Mouse (Mus musculus): Measurements from ENCODE around the gene Shkbp1.

Gene Shkbp1

GRCm38 (mm10) chr7:27355745-27356240, at the start of gene Shkbp1:
Gene Shkbp1, minus strand, starts transcription at chr7:27356019.
- in situ Hi-C loops (cut with MboI; ENCODE audit: low pct_unique_long_range_greater_than_20kb in 1 of 2, low sequenced_read_pairs in 2 of 2, unreplicated experiment in 1 of 2), result no loop called here

GRCm38 (mm10) chr7:27404203-27404942, 48.6 kb upstream of the Shkbp1 start:
- in situ Hi-C loops (cut with MboI; ENCODE audit: low pct_unique_long_range_greater_than_20kb in 1 of 2, low sequenced_read_pairs in 2 of 2, unreplicated experiment in 1 of 2), result loop anchor here in 1 of 2 experiments (5.0 kb wide), 1 partner anchor 112 kb away; no protein-coding TSS in a partner anchor

GRCm38 (mm10) chr7:27402675-27403074, 46.9 kb upstream of the Shkbp1 start:
- in situ Hi-C loops (cut with MboI; ENCODE audit: low pct_unique_long_range_greater_than_20kb in 1 of 2, low sequenced_read_pairs in 2 of 2, unreplicated experiment in 1 of 2), result loop anchor here in 1 of 2 experiments (5.0 kb wide), 1 partner anchor 110 kb away; no protein-coding TSS in a partner anchor

DNA sequence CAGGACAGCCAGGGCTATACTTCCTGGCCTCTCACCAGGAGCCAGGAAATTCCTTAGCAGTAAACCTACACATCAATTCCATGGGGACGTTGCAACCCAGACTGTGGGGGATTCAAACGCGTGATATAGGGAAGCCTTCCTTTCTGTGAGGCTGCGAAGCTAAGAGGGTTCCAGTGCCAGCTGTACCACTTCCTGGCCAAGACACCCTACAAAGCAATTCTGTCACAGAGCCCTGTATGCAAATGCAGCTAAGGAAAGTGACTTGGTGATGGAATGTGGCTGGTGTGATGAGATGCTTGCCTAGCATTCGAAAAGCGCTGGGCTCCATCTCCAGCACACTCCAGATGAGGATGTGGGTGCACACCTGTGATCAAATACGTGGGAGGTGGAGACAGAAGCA, 44.7 kb upstream of the Shkbp1 start:
- in situ Hi-C loops (cut with MboI; ENCODE audit: low pct_unique_long_range_greater_than_20kb in 1 of 2, low sequenced_read_pairs in 2 of 2, unreplicated experiment in 1 of 2), result loop anchor here in 1 of 2 experiments (5.0 kb wide), 1 partner anchor 108 kb away; no protein-coding TSS in a partner anchor

DNA sequence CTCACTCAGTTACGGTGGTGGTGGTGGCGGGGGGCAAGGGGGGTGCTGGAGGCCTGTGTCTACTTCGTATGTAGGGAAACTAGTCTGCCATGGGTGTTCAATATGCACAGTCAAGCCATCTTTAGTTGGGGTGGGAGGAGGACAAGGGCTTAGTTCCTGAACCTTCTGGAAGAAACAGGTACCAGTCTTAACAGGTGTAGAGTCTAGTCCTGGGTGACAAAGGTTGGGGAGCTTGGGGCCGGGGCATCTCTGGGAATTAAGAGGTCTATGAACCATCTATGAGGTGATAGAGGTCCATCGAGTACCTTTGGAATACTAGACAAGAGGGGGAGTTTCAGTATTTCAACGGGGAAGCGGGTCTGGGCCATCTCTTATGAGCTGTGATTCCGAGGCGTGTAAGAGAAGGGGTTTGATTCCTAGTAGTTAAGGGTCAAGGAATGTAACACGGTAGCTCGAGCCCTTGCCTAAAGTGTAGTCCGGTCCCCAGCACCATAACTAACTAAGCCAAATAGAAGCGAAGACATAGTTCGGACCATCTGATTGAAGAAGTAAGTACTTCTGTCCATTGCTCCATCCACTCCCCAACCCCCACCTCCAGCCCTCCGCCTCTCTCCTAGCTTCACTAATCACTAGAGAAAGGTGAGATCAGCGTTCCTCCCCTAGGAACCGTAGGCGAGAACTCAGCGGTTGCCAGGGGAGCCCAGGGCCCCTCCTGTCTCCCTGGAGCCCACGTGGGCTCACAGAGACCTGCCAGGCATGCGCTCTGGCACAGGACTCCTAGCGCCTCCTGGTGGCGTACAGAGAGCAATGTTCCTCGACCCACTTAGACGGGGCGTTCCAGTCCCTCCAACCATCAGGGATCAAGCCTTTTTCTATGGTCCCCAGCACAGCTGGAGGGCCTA, 41.5 kb upstream of the Shkbp1 start:
- in situ Hi-C loops (cut with MboI; ENCODE audit: low pct_unique_long_range_greater_than_20kb in 1 of 2, low sequenced_read_pairs in 2 of 2, unreplicated experiment in 1 of 2), result no loop called here

GRCm38 (mm10) chr7:27396184-27397047, 40.6 kb upstream of the Shkbp1 start:
- in situ Hi-C loops (cut with MboI; ENCODE audit: low pct_unique_long_range_greater_than_20kb in 1 of 2, low sequenced_read_pairs in 2 of 2, unreplicated experiment in 1 of 2), result no loop called here

GRCm38 (mm10) chr7:27395521-27396183, 39.8 kb upstream of the Shkbp1 start:
- in situ Hi-C loops (cut with MboI; ENCODE audit: low pct_unique_long_range_greater_than_20kb in 1 of 2, low sequenced_read_pairs in 2 of 2, unreplicated experiment in 1 of 2), result no loop called here

- in situ Hi-C loops (cut with MboI; ENCODE audit: low pct_unique_long_range_greater_than_20kb in 1 of 2, low sequenced_read_pairs in 2 of 2, unreplicated experiment in 1 of 2), result no loop called here
These were observed 35.6 kb upstream of the Shkbp1 start for GRCm38 (mm10) chr7:27391416-27391815.

GRCm38 (mm10) chr7:27389213-27389612, 33.4 kb upstream of the Shkbp1 start:
- in situ Hi-C loops (cut with MboI; ENCODE audit: low pct_unique_long_range_greater_than_20kb in 1 of 2, low sequenced_read_pairs in 2 of 2, unreplicated experiment in 1 of 2), result no loop called here

- in situ Hi-C loops (cut with MboI; ENCODE audit: low pct_unique_long_range_greater_than_20kb in 1 of 2, low sequenced_read_pairs in 2 of 2, unreplicated experiment in 1 of 2), result loop anchor here in 1 of 2 experiments (5.0 kb wide), 1 partner anchor 37 kb away; no protein-coding TSS in a partner anchor
These were observed 28.9 kb upstream of the Shkbp1 start for GRCm38 (mm10) chr7:27384731-27385130.

GRCm38 (mm10) chr7:27384134-27384533, 28.3 kb upstream of the Shkbp1 start:
- in situ Hi-C loops (cut with MboI; ENCODE audit: low pct_unique_long_range_greater_than_20kb in 1 of 2, low sequenced_read_pairs in 2 of 2, unreplicated experiment in 1 of 2), result loop anchor here in 1 of 2 experiments (5.0 kb wide), 1 partner anchor 37 kb away; no protein-coding TSS in a partner anchor

DNA sequence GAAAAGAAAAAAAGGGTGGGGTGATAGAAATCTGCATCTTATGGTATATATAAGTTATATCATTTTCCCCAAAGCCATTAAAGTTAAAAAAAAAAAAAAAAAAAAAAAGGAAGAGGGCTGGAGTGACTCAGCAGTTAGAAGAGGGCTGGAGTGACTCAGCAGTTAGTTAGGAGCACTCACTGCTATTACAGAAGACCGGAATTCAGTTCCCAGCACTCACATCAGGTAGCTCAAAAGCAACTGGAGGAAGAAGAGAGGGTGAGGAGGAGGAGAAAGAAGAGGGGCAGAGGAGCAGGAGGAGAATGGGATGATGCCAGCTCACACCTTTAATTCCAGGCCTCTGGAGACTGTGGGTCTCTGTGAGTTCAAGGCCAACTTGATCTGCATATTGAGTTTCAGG, 27.4 kb upstream of the Shkbp1 start:
- in situ Hi-C loops (cut with MboI; ENCODE audit: low pct_unique_long_range_greater_than_20kb in 1 of 2, low sequenced_read_pairs in 2 of 2, unreplicated experiment in 1 of 2), result loop anchor here in 1 of 2 experiments (5.0 kb wide), 1 partner anchor 36 kb away; no protein-coding TSS in a partner anchor

GRCm38 (mm10) chr7:27381560-27381959, 25.7 kb upstream of the Shkbp1 start:
- in situ Hi-C loops (cut with MboI; ENCODE audit: low pct_unique_long_range_greater_than_20kb in 1 of 2, low sequenced_read_pairs in 2 of 2, unreplicated experiment in 1 of 2), result loop anchor here in 1 of 2 experiments (5.0 kb wide), 1 partner anchor 34 kb away; no protein-coding TSS in a partner anchor

- in situ Hi-C loops (cut with MboI; ENCODE audit: low pct_unique_long_range_greater_than_20kb in 1 of 2, low sequenced_read_pairs in 2 of 2, unreplicated experiment in 1 of 2), result loop anchor here in 1 of 2 experiments (5.0 kb wide), 1 partner anchor 34 kb away; no protein-coding TSS in a partner anchor
These were observed 25.2 kb upstream of the Shkbp1 start for GRCm38 (mm10) chr7:27381009-27381408.

- in situ Hi-C loops (cut with MboI; ENCODE audit: low pct_unique_long_range_greater_than_20kb in 1 of 2, low sequenced_read_pairs in 2 of 2, unreplicated experiment in 1 of 2), result loop anchor here in 1 of 2 experiments (5.0 kb wide), 1 partner anchor 33 kb away; no protein-coding TSS in a partner anchor
These were observed 24.0 kb upstream of the Shkbp1 start for GRCm38 (mm10) chr7:27379836-27380235.

GRCm38 (mm10) chr7:27378431-27378830, 22.6 kb upstream of the Shkbp1 start:
- in situ Hi-C loops (cut with MboI; ENCODE audit: low pct_unique_long_range_greater_than_20kb in 1 of 2, low sequenced_read_pairs in 2 of 2, unreplicated experiment in 1 of 2), result no loop called here

DNA sequence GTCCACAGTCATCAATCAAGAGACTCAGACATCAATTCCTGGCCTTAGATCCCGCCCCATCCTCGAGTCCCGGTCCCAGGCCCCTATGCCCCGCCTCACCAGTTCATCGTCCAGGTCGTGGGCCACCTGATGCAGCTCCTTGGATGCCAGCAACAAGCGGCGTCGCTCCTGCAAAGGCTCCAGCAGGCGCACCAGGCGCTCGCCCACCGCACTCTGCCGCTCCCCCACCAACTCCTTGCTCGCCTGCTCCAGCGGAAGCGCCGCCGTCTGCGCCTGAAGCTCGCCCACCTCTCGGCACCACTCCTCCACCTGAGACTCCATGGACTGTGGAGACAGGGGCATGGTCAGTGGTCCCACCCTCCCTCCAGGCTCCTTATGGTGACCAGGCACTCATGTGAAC, 19.5 kb upstream of the Shkbp1 start:
- in situ Hi-C loops (cut with MboI; ENCODE audit: low pct_unique_long_range_greater_than_20kb in 1 of 2, low sequenced_read_pairs in 2 of 2, unreplicated experiment in 1 of 2), result no loop called here

All from mouse embryonic stem cell (cell line).